Mouse (Mus musculus) midbrain, embryonic 13.5 days (tissue): ENCODE measurements around the gene Vps37b. TPM values are rescaled to one million over a fixed set of nuclear protein-coding genes. Genes with fewer than 3 reads are reported as not detected.

Source experiments
- ATAC-seq: fragments of 200-750 bp; cut with Nextera tagmentation; 2 replicates; pipeline ENCODE4 v1.8.0; 2017; ENCODE audit warnings: mild to moderate bottlenecking, moderate TSS enrichment, moderate library complexity
- H3K27ac ChIP-seq: fragments of 300-500 bp; sonication (generic); 2 replicates; pipeline ENCODE4 v1.5.1; 2015; ENCODE audit warnings: inconsistent platforms, mild to moderate bottlenecking, moderate library complexity
- H3K27me3 ChIP-seq: fragments of 300-500 bp; sonication (generic); 2 replicates; pipeline ENCODE4 v1.6.1; 2015; ENCODE audit warnings: mild to moderate bottlenecking, inconsistent platforms
- H3K36me3 ChIP-seq: fragments of 300-500 bp; sonication (generic); 2 replicates; pipeline ENCODE4 v1.6.1; 2015; ENCODE audit warnings: mild to moderate bottlenecking, inconsistent platforms
- H3K4me1 ChIP-seq: fragments of 300-500 bp; sonication (generic); replicated peaks from 2 replicates; pipeline ENCODE4 v1.6.1; 2015; ENCODE audit warnings: inconsistent platforms
- H3K4me2 ChIP-seq: fragments of 300-500 bp; sonication (generic); replicated peaks from 2 replicates; pipeline ENCODE4 v1.6.1; 2015; ENCODE audit warnings: moderate library complexity, mild to moderate bottlenecking, inconsistent platforms
- H3K4me3 ChIP-seq: fragments of 300-500 bp; sonication (generic); replicated peaks from 2 replicates; pipeline ENCODE4 v1.5.1; 2015; ENCODE audit warnings: mild to moderate bottlenecking, inconsistent platforms
- H3K9ac ChIP-seq: fragments of 300-500 bp; sonication (generic); replicated peaks from 2 replicates; pipeline ENCODE4 v1.6.1; 2015; ENCODE audit warnings: mild to moderate bottlenecking, inconsistent platforms
- H3K9me3 ChIP-seq: fragments of 300-500 bp; sonication (generic); 2 replicates; pipeline ENCODE4 v1.6.1; 2016; ENCODE audit warnings: mild to moderate bottlenecking, inconsistent platforms
- WGBS: fragments of 180-500 bp; shearing (Covaris S2); methylation state at CpG from one replicate; pipeline ENCODE4 v1.1.7; 2015; 5-methylcytosine and 5-hydroxymethylcytosine counted together
- microRNA-seq: library from miRNA; unstranded; fragments of <30 nt; microRNA quantifications from one replicate; pipeline ENCODE4, GENCODE M21; 2016
- polyA plus RNA-seq: library from polyadenylated mRNA; unstranded; fragments of >200 nt; fragmentation: Nextera tagmentation; extraction: Ambion mirVana; gene quantifications from 2 replicates; pipeline ENCODE4 v1.2.1, GENCODE M21; 2015

The Vps37b gene
- polyA plus RNA-seq, 1 experiment from 2014 or later: 79.3 TPM

- Histone ChIP-seq H3K4me1 (peaks cover 26% of the 10 kb centered on the region), H3K4me2 (no peak overlapping the region), H3K4me3 (no peak overlapping the region), H3K36me3 (no peaks in the 10 kb centered on the region), H3K9ac (no peak overlapping the region), H3K27ac (no peak overlapping the region), H3K9me3 (no peaks in the 10 kb centered on the region), H3K27me3 (peaks cover 21% of the 10 kb centered on the region)
- no peak for ATAC-seq
- 59% methylated on average over 6 of the region's 6 CpGs for WGBS
Observed at GRCm38 (mm10) chr5:123972453-123972852, 59.6 kb downstream of the Vps37b start.

- WGBS: 88% methylated on average over 4 of the region's 4 CpGs
- peaks cover 10% of the 10 kb centered on the region for H3K27me3 ChIP-seq
Observed at GRCm38 (mm10) chr5:123970576-123970975, 61.5 kb downstream of the Vps37b start.

GRCm38 (mm10) chr5:123969216-123969615 is 62.9 kb downstream of the Vps37b start:
- Histone ChIP-seq H3K27me3 (no peaks in the 10 kb centered on the region), H3K27ac (no peak overlapping the region), H3K4me2 (no peak overlapping the region), H3K9ac (no peak overlapping the region), H3K9me3 (no peaks in the 10 kb centered on the region), H3K4me1 (peaks cover 7% of the 10 kb centered on the region; the same call in 1 of the 2 replicates), H3K36me3 (no peaks in the 10 kb centered on the region), H3K4me3 (no peak overlapping the region)
- WGBS: 71% methylated on average over 8 of the region's 8 CpGs
- ATAC-seq: no peak

More at GRCm38 (mm10) chr5:123970576-123970975, 61.5 kb downstream of the Vps37b start:
- Histone ChIP-seq H3K4me2 (no peak overlapping the region), H3K27ac (no peak overlapping the region), H3K9ac (no peak overlapping the region), H3K36me3 (no peaks in the 10 kb centered on the region), H3K4me3 (no peak overlapping the region), H3K4me1 (peaks cover 19% of the 10 kb centered on the region), H3K9me3 (no peaks in the 10 kb centered on the region)
- ATAC-seq: no peak

- ATAC-seq: no peak
- H3K4me2 ChIP-seq: no peak overlapping the region
- 91% methylated on average over 5 of the region's 5 CpGs for whole genome bisulfite sequencing
- H3K9me3 ChIP-seq: no peaks in the 10 kb centered on the region
- 0 out of 2 replicates have a peak, but pooled peaks cover 5% of the 10 kb centered on the region for H3K4me1 ChIP-seq
- no peak overlapping the region for H3K9ac ChIP-seq
- no peaks in the 10 kb centered on the region for H3K27me3 ChIP-seq
- H3K27ac ChIP-seq: no peak overlapping the region
- no peak overlapping the region for H3K4me3 ChIP-seq
- no peaks in the 10 kb centered on the region for H3K36me3 ChIP-seq
Observed at GRCm38 (mm10) chr5:123968468-123968867, 63.6 kb downstream of the Vps37b start.

GRCm38 (mm10) chr5:123966759-123967158 is 65.3 kb downstream of the Vps37b start:
- no peaks in the 10 kb centered on the region for H3K9me3 ChIP-seq
- no peak overlapping the region for H3K4me3 ChIP-seq
- no peaks in the 10 kb centered on the region for H3K27me3 ChIP-seq
- no peak overlapping the region for H3K4me2 ChIP-seq
- H3K27ac ChIP-seq: no peak overlapping the region
- WGBS: 96% methylated on average over 2 of the region's 2 CpGs
- no peaks in the 10 kb centered on the region for H3K4me1 ChIP-seq
- no peaks in the 10 kb centered on the region for H3K36me3 ChIP-seq
- no peak overlapping the region for H3K9ac ChIP-seq
- ATAC-seq: no peak

- 97% methylated on average over 4 of the region's 4 CpGs for WGBS
- Histone ChIP-seq H3K9me3 (no peaks in the 10 kb centered on the region), H3K4me2 (no peak overlapping the region), H3K36me3 (no peaks in the 10 kb centered on the region), H3K4me1 (no peaks in the 10 kb centered on the region), H3K4me3 (no peak overlapping the region), H3K27ac (no peak overlapping the region), H3K27me3 (no peaks in the 10 kb centered on the region), H3K9ac (no peak overlapping the region)
- no peak for ATAC-seq
Observed at GRCm38 (mm10) chr5:123964208-123964607, 67.9 kb downstream of the Vps37b start.

- no peak for ATAC-seq
- Histone ChIP-seq H3K36me3 (no peaks in the 10 kb centered on the region), H3K4me2 (no peak overlapping the region), H3K4me3 (no peak overlapping the region), H3K9me3 (no peaks in the 10 kb centered on the region), H3K9ac (no peak overlapping the region), H3K27ac (no peak overlapping the region), H3K27me3 (no peaks in the 10 kb centered on the region), H3K4me1 (no peaks in the 10 kb centered on the region)
- WGBS: 86% methylated on average over 12 of the region's 12 CpGs
Observed at GRCm38 (mm10) chr5:123961046-123961445, 71.0 kb downstream of the Vps37b start.

- Histone ChIP-seq H3K9ac (no peak overlapping the region), H3K4me1 (no peaks in the 10 kb centered on the region), H3K4me2 (no peak overlapping the region)
Observed at GRCm38 (mm10) chr5:123960129-123960528, 71.9 kb downstream of the Vps37b start.

GRCm38 (mm10) chr5:123959018-123959417 is 73.1 kb downstream of the Vps37b start:
- no peaks in the 10 kb centered on the region for H3K36me3 ChIP-seq
- no peak overlapping the region for H3K27ac ChIP-seq
- H3K4me3 ChIP-seq: no peak overlapping the region
- H3K9ac ChIP-seq: no peak overlapping the region
- no peaks in the 10 kb centered on the region for H3K27me3 ChIP-seq
- no peak for ATAC-seq
- 82% methylated on average over 3 of the region's 3 CpGs for WGBS
- no peak overlapping the region for H3K4me2 ChIP-seq
- H3K9me3 ChIP-seq: no peaks in the 10 kb centered on the region
- no peaks in the 10 kb centered on the region for H3K4me1 ChIP-seq

More at GRCm38 (mm10) chr5:123960129-123960528, 71.9 kb downstream of the Vps37b start:
- H3K9me3 ChIP-seq: no peaks in the 10 kb centered on the region
- 86% methylated on average over 8 of the region's 8 CpGs for WGBS
- no peaks in the 10 kb centered on the region for H3K36me3 ChIP-seq
- no peak overlapping the region for H3K27ac ChIP-seq
- H3K4me3 ChIP-seq: no peak overlapping the region
- no peak for ATAC-seq
- H3K27me3 ChIP-seq: no peaks in the 10 kb centered on the region

- no peak overlapping the region for H3K4me2 ChIP-seq
- 76% methylated on average over 8 of the region's 8 CpGs for WGBS
Observed at GRCm38 (mm10) chr5:123957213-123957612, 74.9 kb downstream of the Vps37b start.

More at GRCm38 (mm10) chr5:123957213-123957612, 74.9 kb downstream of the Vps37b start:
- no peaks in the 10 kb centered on the region for H3K4me1 ChIP-seq
- H3K9me3 ChIP-seq: no peaks in the 10 kb centered on the region
- H3K27me3 ChIP-seq: no peaks in the 10 kb centered on the region
- no peaks in the 10 kb centered on the region for H3K36me3 ChIP-seq
- H3K4me3 ChIP-seq: no peak overlapping the region
- ATAC-seq: no peak
- no peak overlapping the region for H3K27ac ChIP-seq
- no peak overlapping the region for H3K9ac ChIP-seq

Small RNA genes lying within 50 kb of the gene (microRNA-seq; reads per million reads assigned to microRNA genes)
- gene Mir7032: 1.0 reads per million

Other genes starting within 250 kb of the Vps37b start
- gene Hcar2, start 166.8 kb downstream of the Vps37b start, polyA plus RNA-seq: not detected in 2 replicates
- 0.08 and 0.30 TPM in 2 replicates for gene Hcar1, start 152.2 kb downstream of the Vps37b start, polyA plus RNA-seq
- 145 and 162 TPM in 2 replicates for gene Denr, start 125.1 kb downstream of the Vps37b start, polyA plus RNA-seq
- gene Gm43518, start 104.9 kb downstream of the Vps37b start, polyA plus RNA-seq: 3.3 and 4.3 TPM in 2 replicates
- gene Ccdc62, start 101.6 kb downstream of the Vps37b start, polyA plus RNA-seq: 5.1 and 8.0 TPM in 2 replicates
- 19.0 and 20.1 TPM in 2 replicates for gene Hip1r, start 58.6 kb downstream of the Vps37b start, polyA plus RNA-seq
- 4.7 and 4.9 TPM in 2 replicates for gene Abcb9, start 63.5 kb upstream of the Vps37b start, polyA plus RNA-seq
- gene Ogfod2, start 80.0 kb upstream of the Vps37b start, polyA plus RNA-seq: 25.4 and 30.6 TPM in 2 replicates
- 82.3 and 85.8 TPM in 2 replicates for gene Arl6ip4, start 83.8 kb upstream of the Vps37b start, polyA plus RNA-seq
- gene Pitpnm2, start 217.5 kb upstream of the Vps37b start, polyA plus RNA-seq: 6.6 and 7.7 TPM in 2 replicates